Mouse (Mus musculus) cerebellum, postnatal 36 days (tissue): Measurements from ENCODE around the gene Esp3.
"Not testable (repeated sequence)": the region's sequence is repeated elsewhere in the genome, so short reads cannot be mapped to it uniquely, and the experiment has no call there.

Experiments used
- DNase-seq, 2 experiments: peaks; one replicate each; pipeline ENCODE4 v3.0.0; 2021 to 2022; ENCODE audit warnings: mixed read lengths in 2 of 2

The Esp3 gene

DNA sequence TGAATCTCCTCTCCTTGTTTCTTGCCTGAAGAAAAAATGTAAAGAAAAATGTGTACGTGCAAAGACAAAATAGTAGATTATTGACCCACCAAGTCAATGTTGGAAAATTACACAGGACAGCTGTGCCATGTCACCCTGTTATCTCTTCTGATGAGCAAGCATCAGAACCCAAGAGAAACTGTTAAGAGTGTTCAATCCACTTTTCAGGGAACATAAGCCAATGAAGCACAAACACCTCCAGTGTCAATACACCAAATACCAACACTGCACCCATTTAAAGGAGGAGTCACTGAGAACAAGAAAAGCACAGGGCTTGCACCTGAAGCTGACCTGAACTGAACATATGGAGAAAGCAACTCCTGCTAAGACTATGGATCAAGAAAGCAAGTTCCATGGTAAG lies at the start of gene Esp3:
TSS of gene Esp3 (plus strand) at position 301 of the 400 bp plus-strand sequence.
- not testable (repeated sequence) for DNase-seq

GRCm38 (mm10) chr17:40583906-40584305 lies 48.0 kb upstream of the Esp3 start:
- not testable (repeated sequence) for DNase-seq

GRCm38 (mm10) chr17:40591297-40591696 lies 40.6 kb upstream of the Esp3 start:
- DNase-seq, result no peak

GRCm38 (mm10) chr17:40598294-40598693 lies 33.6 kb upstream of the Esp3 start, which contains the start of gene Esp4:
Gene Esp4 (plus strand): TSS chr17:40598594.
- DNase-seq, result no peak

DNA sequence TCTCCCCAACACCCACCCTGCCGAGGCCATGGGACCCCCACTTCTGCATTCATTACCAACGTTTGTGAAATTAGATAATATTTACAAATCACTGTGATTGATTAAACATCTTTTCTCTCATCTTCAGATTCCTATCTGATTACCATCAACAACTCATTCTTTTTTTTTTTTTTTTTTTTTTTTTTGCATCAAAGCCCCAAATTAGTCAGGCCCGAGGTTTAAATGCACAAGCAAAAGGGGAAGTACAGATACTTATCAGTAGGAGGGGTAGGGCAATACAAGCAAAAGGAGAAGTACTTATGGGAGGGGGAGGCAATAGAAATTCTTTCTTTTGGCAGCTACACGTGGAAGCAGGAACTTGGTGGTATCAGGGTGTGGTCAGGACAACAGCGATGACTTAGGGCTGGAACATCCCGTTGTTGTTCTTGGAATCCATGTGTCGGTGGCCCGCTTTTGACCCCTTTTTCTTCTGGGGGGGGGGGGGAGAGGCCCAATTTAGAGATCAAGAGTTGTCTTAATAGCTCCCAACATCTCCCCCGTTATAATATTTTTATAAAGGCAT lies 30.3 kb downstream of the Esp3 start:
- not testable (repeated sequence) for DNase-seq

GRCm38 (mm10) chr17:40663161-40663811 lies 31.4 kb downstream of the Esp3 start:
- not testable (repeated sequence) for DNase-seq
